Mouse (Mus musculus): Measurements from ENCODE around the gene Gga2. TPM values are rescaled to one million over a fixed set of nuclear protein-coding genes. Genes with fewer than 3 reads are reported as not detected.

Gene Gga2
- total RNA-seq, 2 experiments from 2014 or later = 29.2 to 29.7 TPM

DNA sequence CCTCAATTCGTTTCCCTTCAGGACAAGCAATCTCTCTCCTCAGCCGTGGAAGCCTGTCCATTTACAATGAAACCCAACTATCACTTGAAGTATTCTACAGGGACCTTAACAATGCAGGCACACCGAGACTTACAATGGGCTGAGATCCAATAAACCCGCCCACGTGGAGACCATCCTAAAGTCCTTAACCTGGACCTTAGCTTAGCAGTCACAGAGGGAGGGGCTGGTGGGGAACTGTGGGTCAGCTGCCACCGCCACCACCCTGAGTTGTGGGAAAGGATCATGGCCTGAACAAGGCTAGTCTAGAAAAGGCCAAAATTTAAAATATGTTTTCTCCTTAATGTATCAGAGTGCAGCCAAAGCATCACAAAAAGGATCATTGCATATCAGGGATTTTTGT, 81.8 kb downstream of the Gga2 start:
- no peak for DNase-seq (ENCODE audit: low spot score in 2 of 2)

DNA sequence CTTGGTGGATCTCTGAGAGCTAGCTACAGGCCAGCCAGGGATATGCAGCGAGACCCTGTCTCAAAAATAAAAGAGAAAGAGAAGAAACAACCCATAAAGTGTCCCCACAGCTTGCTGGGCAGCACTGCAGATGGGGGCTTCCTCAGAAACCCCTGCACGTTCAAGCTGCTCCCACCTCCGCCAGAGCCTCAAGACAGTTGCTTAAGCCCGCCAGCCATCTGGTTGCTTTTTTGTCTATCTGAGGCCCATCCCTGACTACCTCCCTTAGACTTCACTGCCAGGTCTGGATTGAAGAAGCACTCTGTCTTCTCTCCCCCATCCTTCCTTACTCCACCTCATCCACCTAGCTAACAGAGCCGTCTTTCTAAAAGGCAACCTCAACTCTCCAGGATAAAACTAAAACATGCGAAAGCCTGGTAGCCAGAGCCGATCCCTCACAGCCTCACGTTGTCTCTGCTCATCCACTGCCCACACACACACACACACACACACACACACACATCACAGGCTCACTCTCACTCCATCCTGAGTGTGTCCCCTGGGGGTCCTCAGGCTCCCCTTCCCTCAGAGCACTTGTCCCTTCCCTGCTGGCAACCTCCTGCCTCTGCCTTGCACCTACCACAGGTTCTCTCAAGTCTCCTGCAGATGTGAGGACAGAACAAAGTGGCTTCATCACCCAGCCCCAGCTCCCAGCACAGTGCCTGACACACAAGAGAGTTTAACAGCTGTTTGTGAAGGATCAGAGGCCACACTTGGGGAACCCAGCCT, 82.7 kb downstream of the Gga2 start:
- DNase-seq (ENCODE audit: low spot score in 2 of 2) = no peak

DNA sequence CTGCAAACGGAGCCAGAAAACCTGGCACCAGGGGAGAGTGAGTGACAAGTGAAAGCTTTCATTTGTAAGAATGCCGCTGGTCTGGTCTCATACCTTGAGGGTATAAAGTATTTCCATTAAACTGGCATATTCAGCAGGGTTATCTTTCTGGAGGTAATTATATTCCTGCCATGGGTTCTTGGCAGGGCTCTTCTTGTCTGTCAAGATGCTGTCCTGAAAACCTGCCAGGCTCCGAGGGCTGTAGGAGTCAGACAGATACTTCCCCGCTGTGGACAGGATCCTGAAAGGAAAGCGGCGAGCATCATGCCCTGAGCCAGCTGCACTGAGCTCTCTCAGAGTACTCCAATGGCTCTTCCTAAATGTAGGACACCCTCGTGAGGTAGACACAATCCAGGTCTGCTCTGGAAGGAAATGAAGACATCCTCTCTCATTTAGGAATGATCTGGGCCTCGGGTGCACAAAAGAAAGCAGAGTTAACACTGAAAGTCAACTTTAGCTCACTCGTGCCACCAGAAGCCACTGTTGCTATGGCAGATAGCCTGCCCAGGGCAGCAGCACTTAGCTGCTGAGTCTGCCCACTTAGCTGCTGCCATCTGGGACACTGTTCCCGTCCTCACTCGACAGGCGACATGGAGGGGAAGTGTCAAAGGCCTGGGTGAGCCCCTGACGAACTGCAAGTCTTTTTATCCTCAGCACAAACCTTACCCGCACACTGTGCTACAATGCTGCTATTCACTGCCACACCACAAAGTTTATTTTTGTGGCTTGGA, 84.0 kb downstream of the Gga2 start:
- peak in 1 of 2 experiments; percentile 23 for DNase-seq (ENCODE audit: low spot score in 2 of 2)

Other genes starting within 250 kb of the Gga2 start
- under 1 TPM in 1 of 2 experiments, not detected in 1; 0.41 TPM for gene Scnn1b, start 156.2 kb downstream of the Gga2 start, total RNA-seq (2021)
- 10 to 100 TPM; 32.7 to 33.9 TPM for gene Cog7, start 39.5 kb downstream of the Gga2 start, total RNA-seq (2021)
- 10 to 100 TPM; 64.2 to 65.1 TPM for gene Ubfd1, start 46.0 kb upstream of the Gga2 start, total RNA-seq (2021)
- gene Ears2, start 46.0 kb upstream of the Gga2 start, total RNA-seq (2021) = 1 to 10 TPM; 7.7 to 9.5 TPM
- gene Ndufab1, start 80.7 kb upstream of the Gga2 start, total RNA-seq (2021) = 100 to 1,000 TPM; 308 TPM
- 1 to 10 TPM; 1.7 to 2.3 TPM for gene Palb2, start 111.8 kb upstream of the Gga2 start, total RNA-seq (2021)
- 100 to 1,000 TPM; 101 to 110 TPM for gene Dctn5, start 111.8 kb upstream of the Gga2 start, total RNA-seq (2021)
- 1 to 10 TPM; 2.3 to 2.8 TPM for gene Plk1, start 138.2 kb upstream of the Gga2 start, total RNA-seq (2021)
- 1 to 10 TPM in 1 of 2 experiments, under 1 TPM in 1; 0.65 to 1.0 TPM for gene Ern2, start 165.0 kb upstream of the Gga2 start, total RNA-seq (2021)
- gene Chp2, start 198.3 kb upstream of the Gga2 start, total RNA-seq (2021) = 1 to 10 TPM; 2.4 to 2.7 TPM